Mouse (Mus musculus): ENCODE measurements around the gene Onecut3. TPM values are rescaled to one million over a fixed set of nuclear protein-coding genes. Genes with fewer than 3 reads are reported as not detected.

Onecut3 gene
- polyA plus RNA-seq, 1 experiment from 2014 or later: not detected

DNA sequence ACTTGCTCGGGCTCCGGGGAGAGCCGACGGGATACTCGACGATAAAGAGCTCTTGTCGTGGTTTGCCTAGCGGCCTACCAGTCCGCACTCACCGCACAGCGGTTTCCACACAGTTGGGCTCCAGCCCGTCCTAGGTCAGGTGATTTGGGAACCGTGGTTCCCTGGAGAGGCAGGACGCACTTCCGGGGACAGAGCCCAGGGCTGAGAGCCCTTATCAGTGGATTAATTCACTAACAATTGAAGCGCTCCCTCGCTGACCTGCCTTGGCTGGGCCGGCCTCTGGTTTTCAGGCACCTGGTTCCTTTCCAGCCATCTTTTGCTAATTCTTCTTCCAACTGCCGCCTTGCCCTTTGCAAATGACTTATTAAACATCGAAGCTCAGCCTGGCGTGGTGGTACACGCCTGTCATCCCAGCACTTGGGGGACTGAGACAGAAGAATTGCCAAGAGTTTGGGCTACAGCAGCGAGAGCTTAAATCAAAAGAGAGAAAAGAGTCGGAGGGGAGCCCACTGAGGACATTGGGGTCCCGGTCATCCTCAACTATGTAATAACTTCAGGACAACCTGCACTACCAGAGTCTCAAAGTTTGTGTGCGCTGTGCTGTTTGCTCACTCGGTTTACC, 9.1 kb downstream of the Onecut3 start:
- Histone ChIP-seq H3K27ac (no peak overlapping the region), H3K4me3 (replicated peaks) (0 out of 2 replicates have a peak overlapping the region, but pooled peaks have one; percentile 2), H3K36me3 (no peaks in the 10 kb centered on the region), H3K9ac (replicated peaks) (no peak overlapping the region), H3K4me2 (no peak overlapping the region), H3K9me3 (no peaks in the 10 kb centered on the region), H3K4me1 (replicated peaks) (peaks cover 6% of the 10 kb centered on the region; the same call in 1 of the 2 replicates), H3K27me3 (peaks cover 98% of the 10 kb centered on the region)
- WGBS: 1% methylated on average over 27 of the region's 27 CpGs
- no peak for ATAC-seq (ENCODE audit: insufficient number of reproducible peaks, insufficient read depth, low FRiP score, low TSS enrichment, low read depth)

DNA sequence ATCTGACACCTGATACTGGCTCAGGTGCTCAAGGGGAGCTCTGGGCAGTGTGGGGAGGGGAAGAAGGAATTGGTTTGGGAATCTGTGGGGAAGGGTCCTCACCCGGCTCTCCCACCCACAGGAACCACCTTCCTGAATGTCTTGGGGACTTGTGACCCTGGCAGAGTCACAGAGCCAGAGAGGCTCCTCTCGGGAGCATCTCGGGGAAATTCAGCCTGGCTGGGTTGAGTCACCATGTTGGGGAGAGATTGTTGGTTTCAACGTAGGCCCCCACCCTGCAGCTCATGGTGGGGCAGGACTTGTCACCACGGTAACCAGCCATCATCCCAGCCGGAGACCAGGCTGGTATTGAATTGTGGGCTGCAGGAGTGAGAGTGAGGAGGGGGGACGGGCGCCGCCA, 10.1 kb downstream of the Onecut3 start:
- no peak overlapping the region for H3K27ac ChIP-seq
- no peak overlapping the region for H3K9ac ChIP-seq (replicated peaks)
- no peak overlapping the region for H3K4me3 ChIP-seq (replicated peaks)
- peaks cover 97% of the 10 kb centered on the region for H3K27me3 ChIP-seq
- ATAC-seq (ENCODE audit: insufficient number of reproducible peaks, insufficient read depth, low FRiP score, low TSS enrichment, low read depth): no peak
- no peaks in the 10 kb centered on the region for H3K9me3 ChIP-seq
- no peak overlapping the region for H3K4me2 ChIP-seq
- peaks cover 8% of the 10 kb centered on the region; the same call in 1 of the 2 replicates for H3K4me1 ChIP-seq (replicated peaks)
- WGBS: 0% methylated on average over 7 of the region's 9 CpGs
- H3K36me3 ChIP-seq: no peaks in the 10 kb centered on the region

DNA sequence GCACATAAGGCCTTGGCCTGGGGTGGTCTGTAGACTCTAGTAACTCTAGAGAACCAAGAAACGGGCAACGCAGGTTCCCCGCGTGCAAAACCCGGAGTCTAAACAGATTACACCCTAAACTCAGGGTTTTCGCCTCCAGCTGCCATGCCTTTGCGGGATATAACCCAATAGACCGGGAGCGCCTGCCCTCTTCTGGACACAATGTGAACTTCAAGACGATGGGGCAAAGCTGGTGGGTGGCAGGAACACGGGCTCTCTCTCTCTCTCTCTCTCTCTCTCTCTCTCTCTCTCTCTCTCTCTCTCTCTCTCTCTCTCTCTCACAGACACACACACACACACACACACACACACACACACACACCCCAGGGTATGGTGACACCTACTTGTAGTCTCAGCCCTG, 11.6 kb downstream of the Onecut3 start:
- 0% methylated on average over 11 of the region's 11 CpGs for WGBS
- no peak overlapping the region for H3K4me3 ChIP-seq (replicated peaks)
- H3K4me1 ChIP-seq (replicated peaks): peaks cover 11% of the 10 kb centered on the region; the same call in 1 of the 2 replicates
- no peaks in the 10 kb centered on the region for H3K9me3 ChIP-seq
- no peak overlapping the region for H3K27ac ChIP-seq
- no peaks in the 10 kb centered on the region for H3K36me3 ChIP-seq
- peaks cover 95% of the 10 kb centered on the region for H3K27me3 ChIP-seq
- ATAC-seq (ENCODE audit: insufficient number of reproducible peaks, insufficient read depth, low FRiP score, low TSS enrichment, low read depth): no peak
- H3K9ac ChIP-seq (replicated peaks): no peak overlapping the region
- H3K4me2 ChIP-seq: no peak overlapping the region

DNA sequence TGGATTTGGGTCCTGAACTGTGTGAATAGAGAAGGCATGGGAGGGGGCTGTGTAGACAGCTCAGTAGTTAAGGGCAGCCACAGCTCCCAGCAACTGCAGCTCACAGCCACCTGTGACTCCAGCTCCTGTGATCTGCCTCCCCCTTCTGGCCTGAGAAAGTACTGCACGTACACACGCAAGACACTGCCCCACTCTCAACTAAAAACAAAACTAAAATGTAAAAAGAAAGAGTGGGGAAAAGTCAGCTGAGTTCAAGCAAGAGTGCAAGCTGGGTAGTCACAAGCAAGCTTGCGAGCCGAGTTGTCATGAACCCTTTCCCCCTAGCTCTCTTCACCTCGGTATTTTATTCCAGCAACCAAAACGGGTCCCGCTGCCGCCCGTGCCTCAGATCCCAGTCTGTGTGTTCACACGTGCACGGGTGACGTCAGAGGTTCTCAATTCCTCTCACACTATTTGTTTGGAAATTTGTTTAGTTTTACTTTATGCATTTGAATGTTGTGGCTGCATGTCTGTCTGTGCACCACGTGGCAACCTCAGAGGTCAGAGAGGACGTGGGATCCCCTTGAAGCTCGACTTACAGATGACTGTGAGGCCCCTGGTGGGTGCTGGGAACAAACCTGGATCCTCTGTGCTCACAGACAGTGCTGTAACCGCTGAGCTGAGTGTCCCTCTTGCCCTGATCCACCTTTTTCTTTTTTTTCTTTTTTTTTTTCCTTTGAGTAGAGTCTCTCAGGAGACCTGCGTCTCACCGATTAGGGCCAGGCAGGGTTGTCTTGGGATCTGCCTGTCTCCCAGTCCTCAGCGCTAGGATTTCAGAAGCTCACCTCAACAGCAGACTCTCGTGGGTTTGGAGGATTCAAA, 15.0 kb downstream of the Onecut3 start:
- no peaks in the 10 kb centered on the region for H3K36me3 ChIP-seq
- H3K27ac ChIP-seq: no peak overlapping the region
- peak overlapping the region; percentile 61 for H3K4me2 ChIP-seq
- H3K9me3 ChIP-seq: no peaks in the 10 kb centered on the region
- peak; percentile 61; the same call in 1 of the 2 replicates for ATAC-seq (ENCODE audit: insufficient number of reproducible peaks, insufficient read depth, low FRiP score, low TSS enrichment, low read depth)
- H3K27me3 ChIP-seq: peaks cover 96% of the 10 kb centered on the region
- H3K9ac ChIP-seq (replicated peaks): no peak overlapping the region
- H3K4me3 ChIP-seq (replicated peaks): peak overlapping the region; percentile 34
- 12% methylated on average over 20 of the region's 20 CpGs for WGBS
- 0 out of 2 replicates have a peak, but pooled peaks cover 10% of the 10 kb centered on the region for H3K4me1 ChIP-seq (replicated peaks)

DNA sequence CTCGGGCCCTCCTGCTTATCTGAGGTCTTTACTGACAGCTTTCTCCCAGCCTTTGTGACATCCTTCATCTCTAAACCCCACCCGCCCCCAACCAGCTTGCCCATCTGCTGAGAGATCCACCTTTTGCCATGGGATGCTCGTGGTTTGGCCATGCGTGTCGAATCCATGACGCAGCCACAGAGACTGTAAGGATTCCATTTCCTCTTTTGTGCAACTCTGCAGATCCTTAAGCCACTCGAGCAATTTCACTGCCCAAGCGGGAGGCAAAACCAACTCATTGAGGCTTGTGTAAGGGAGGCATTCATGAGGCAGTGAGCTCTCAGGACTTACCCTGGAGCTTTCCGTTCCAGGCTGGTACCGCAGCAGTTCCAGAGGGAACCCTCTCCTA, 15.6 kb downstream of the Onecut3 start:
- 55% methylated on average over 10 of the region's 10 CpGs for WGBS
- Histone ChIP-seq H3K36me3 (no peaks in the 10 kb centered on the region), H3K27me3 (peaks cover 96% of the 10 kb centered on the region), H3K9ac (replicated peaks) (no peak overlapping the region), H3K4me2 (no peak overlapping the region), H3K27ac (no peak overlapping the region), H3K9me3 (no peaks in the 10 kb centered on the region), H3K4me1 (replicated peaks) (0 out of 2 replicates have a peak, but pooled peaks cover 7% of the 10 kb centered on the region), H3K4me3 (replicated peaks) (no peak overlapping the region)
- ATAC-seq (ENCODE audit: insufficient number of reproducible peaks, insufficient read depth, low FRiP score, low TSS enrichment, low read depth): no peak

DNA sequence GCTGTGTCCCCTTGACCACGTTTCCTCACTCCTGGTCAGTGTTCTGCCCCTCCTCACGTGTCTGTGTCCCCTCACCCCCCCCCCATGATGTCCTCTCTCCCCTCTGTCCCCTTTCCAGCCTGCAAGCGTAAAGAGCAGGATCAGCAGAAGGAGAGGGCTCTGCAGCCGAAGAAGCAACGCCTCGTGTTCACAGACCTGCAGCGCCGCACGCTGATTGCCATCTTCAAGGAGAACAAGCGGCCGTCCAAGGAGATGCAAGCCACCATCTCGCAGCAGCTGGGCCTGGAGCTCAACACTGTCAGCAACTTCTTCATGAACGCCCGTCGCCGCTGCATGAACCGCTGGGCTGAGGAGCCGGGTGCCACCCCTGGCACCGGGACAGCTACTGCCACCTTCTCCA, 19.1 kb downstream of the Onecut3 start:
- WGBS: 8% methylated on average over 19 of the region's 19 CpGs
- peak overlapping the region; percentile 34 for H3K4me2 ChIP-seq
- no peaks in the 10 kb centered on the region for H3K9me3 ChIP-seq
- H3K4me3 ChIP-seq (replicated peaks): no peak overlapping the region; the same call in 1 of the 2 replicates
- no peak overlapping the region; the same call in 1 of the 2 replicates for H3K9ac ChIP-seq (replicated peaks)
- 0 out of 2 replicates have a peak, but pooled peaks cover 7% of the 10 kb centered on the region for H3K4me1 ChIP-seq (replicated peaks)
- no peak for ATAC-seq (ENCODE audit: insufficient number of reproducible peaks, insufficient read depth, low FRiP score, low TSS enrichment, low read depth)
- no peak overlapping the region for H3K27ac ChIP-seq
- no peaks in the 10 kb centered on the region for H3K36me3 ChIP-seq
- H3K27me3 ChIP-seq: peaks cover 84% of the 10 kb centered on the region

DNA sequence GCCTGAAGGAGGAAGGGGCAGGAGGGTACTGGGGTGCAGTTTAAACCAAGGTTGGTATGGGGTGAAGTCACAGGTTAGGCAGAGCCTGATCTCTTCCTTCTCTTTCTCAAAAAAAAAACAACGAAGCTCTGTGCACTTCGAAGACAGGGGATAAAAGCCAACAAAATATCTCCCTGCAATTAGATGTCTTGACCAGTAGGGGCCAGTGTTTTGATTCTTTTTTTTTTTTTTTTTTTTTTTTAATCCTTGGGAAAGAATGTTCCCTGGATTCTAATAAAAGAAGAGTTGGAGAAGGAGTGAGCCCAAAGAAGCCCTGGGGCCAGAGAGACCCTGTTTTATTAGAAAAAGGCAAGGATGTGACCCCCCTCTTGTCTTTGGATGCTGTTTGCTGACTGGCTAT, 24.7 kb downstream of the Onecut3 start:
- H3K4me3 ChIP-seq (replicated peaks): no peak overlapping the region
- no peaks in the 10 kb centered on the region for H3K36me3 ChIP-seq
- ATAC-seq (ENCODE audit: insufficient number of reproducible peaks, insufficient read depth, low FRiP score, low TSS enrichment, low read depth): no peak
- H3K9me3 ChIP-seq: peaks cover 7% of the 10 kb centered on the region
- WGBS: 65% methylated on average over 2 of the region's 2 CpGs
- H3K27ac ChIP-seq: no peak overlapping the region
- H3K4me1 ChIP-seq (replicated peaks): no peaks in the 10 kb centered on the region
- no peak overlapping the region for H3K4me2 ChIP-seq
- H3K9ac ChIP-seq (replicated peaks): no peak overlapping the region
- H3K27me3 ChIP-seq: peaks cover 33% of the 10 kb centered on the region

DNA sequence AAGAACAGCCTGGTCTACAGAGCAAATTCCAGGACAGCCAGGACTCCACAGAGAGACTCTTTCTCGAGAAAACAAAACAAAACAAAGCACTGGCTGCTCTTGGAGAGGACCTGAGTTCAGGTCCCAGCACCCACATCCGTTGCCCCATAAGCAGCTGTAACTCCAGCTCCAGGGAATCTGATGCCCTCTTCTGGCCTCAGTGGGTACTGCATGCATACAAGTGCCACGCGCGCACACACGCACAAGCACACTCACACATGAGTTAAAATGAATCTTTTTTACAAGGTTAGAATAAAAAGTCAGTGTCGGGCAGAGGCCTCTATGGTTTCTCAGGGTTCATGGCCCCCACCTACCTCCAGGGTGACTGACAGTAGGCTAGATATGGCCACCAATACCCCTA, 28.7 kb downstream of the Onecut3 start:
- Histone ChIP-seq H3K27ac (no peak overlapping the region), H3K36me3 (no peaks in the 10 kb centered on the region), H3K9me3 (peaks cover 7% of the 10 kb centered on the region), H3K4me2 (no peak overlapping the region), H3K27me3 (peaks cover 7% of the 10 kb centered on the region; the same call in 1 of the 2 replicates), H3K9ac (replicated peaks) (no peak overlapping the region), H3K4me3 (replicated peaks) (no peak overlapping the region), H3K4me1 (replicated peaks) (0 out of 2 replicates have a peak, but pooled peaks cover 5% of the 10 kb centered on the region)
- ATAC-seq (ENCODE audit: insufficient number of reproducible peaks, insufficient read depth, low FRiP score, low TSS enrichment, low read depth): no peak
- WGBS: 91% methylated on average over 7 of the region's 7 CpGs

DNA sequence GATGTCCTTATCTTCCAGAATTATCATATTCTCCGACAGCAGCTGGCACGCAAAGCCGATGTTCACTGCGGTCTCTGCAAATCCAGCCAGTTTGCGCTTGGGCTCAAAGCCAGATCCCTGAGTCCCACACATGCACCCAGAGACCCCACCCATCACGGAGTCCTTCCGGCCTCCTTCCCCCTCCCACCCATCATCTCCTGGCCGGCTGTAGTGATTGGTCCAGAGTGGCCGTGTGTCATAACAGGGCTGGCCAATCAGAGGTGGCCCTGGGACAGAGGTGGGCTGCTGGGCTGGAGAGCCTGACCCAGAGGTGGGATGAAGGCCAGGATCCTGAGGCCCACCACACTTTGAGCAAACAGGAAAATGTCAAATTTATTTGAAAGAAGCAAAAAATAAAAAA, 31.5 kb downstream of the Onecut3 start:
- H3K4me2 ChIP-seq: peak overlapping the region; percentile 36
- H3K9me3 ChIP-seq: peaks cover 7% of the 10 kb centered on the region
- H3K4me3 ChIP-seq (replicated peaks): 0 out of 2 replicates have a peak overlapping the region, but pooled peaks have one; percentile 13
- WGBS: 20% methylated on average over 9 of the region's 9 CpGs
- H3K27me3 ChIP-seq: peaks cover 17% of the 10 kb centered on the region
- H3K27ac ChIP-seq: no peak overlapping the region
- ATAC-seq (ENCODE audit: insufficient number of reproducible peaks, insufficient read depth, low FRiP score, low TSS enrichment, low read depth): peak; percentile 74
- no peaks in the 10 kb centered on the region for H3K36me3 ChIP-seq
- H3K4me1 ChIP-seq (replicated peaks): peaks cover 5% of the 10 kb centered on the region; the same call in 1 of the 2 replicates
- H3K9ac ChIP-seq (replicated peaks): no peak overlapping the region

DNA sequence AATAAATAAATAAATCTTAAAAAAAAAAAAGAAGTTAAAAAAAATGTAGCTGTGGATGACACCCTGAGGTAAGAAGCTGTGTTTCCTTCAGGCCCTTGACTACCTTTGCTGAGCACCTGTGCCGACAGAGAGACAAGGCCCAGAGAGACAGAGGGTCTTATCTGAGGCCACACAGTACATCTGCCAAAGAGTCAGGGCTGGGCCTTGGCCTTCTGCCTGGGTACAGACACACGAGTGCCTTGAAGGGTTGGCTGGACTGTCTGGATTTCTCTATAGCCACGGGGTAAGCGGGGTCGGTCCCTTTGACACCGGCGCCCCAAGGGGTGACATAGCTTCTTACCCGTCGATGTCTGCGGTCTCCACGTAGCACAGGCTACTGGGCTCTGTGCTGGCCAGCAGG, 38.1 kb downstream of the Onecut3 start:
- Histone ChIP-seq H3K4me2 (no peak overlapping the region), H3K4me3 (replicated peaks) (no peak overlapping the region), H3K4me1 (replicated peaks) (peaks cover 4% of the 10 kb centered on the region; the same call in 1 of the 2 replicates), H3K9ac (replicated peaks) (no peak overlapping the region), H3K27me3 (peaks cover 54% of the 10 kb centered on the region), H3K27ac (no peak overlapping the region), H3K36me3 (no peaks in the 10 kb centered on the region), H3K9me3 (no peaks in the 10 kb centered on the region)
- no peak for ATAC-seq (ENCODE audit: insufficient number of reproducible peaks, insufficient read depth, low FRiP score, low TSS enrichment, low read depth)
- 90% methylated on average over 11 of the region's 11 CpGs for WGBS

DNA sequence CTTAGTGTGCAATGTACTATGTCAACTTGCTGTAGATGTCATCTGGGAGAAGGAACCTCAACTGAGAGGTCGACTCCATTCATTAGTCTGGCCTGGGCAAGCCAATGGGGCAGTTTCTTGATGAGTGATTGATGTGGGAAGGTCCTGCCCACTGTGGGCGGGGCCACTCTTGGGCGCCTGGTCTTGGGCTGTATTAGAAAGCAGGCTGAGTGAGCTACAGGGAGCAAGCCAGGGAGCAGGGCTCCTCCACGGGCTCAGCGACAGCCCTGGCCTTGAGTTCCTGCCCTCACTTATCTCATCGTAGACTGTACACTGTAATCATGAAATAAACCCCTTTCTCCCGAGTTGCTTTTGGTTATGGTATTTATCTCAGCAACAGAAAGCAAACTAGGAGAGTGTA, 39.1 kb downstream of the Onecut3 start:
- 16% methylated on average over 7 of the region's 7 CpGs for WGBS
- H3K4me3 ChIP-seq (replicated peaks): no peak overlapping the region
- no peaks in the 10 kb centered on the region for H3K9me3 ChIP-seq
- peaks cover 6% of the 10 kb centered on the region; the same call in 1 of the 2 replicates for H3K4me1 ChIP-seq (replicated peaks)
- no peak overlapping the region for H3K9ac ChIP-seq (replicated peaks)
- H3K36me3 ChIP-seq: no peaks in the 10 kb centered on the region
- no peak overlapping the region for H3K27ac ChIP-seq
- H3K4me2 ChIP-seq: no peak overlapping the region
- H3K27me3 ChIP-seq: peaks cover 55% of the 10 kb centered on the region
- ATAC-seq (ENCODE audit: insufficient number of reproducible peaks, insufficient read depth, low FRiP score, low TSS enrichment, low read depth): no peak

Data from limb, embryonic 12.5 days (tissue).